Mouse (Mus musculus): ENCODE measurements around the gene Igsf3. TPM values are rescaled to one million over a fixed set of nuclear protein-coding genes. Genes with fewer than 3 reads are reported as not detected.

The Igsf3 gene
- total and polyA plus RNA-seq, 3 experiments: 0.54 to 1.0 (median 0.59) TPM

DNA sequence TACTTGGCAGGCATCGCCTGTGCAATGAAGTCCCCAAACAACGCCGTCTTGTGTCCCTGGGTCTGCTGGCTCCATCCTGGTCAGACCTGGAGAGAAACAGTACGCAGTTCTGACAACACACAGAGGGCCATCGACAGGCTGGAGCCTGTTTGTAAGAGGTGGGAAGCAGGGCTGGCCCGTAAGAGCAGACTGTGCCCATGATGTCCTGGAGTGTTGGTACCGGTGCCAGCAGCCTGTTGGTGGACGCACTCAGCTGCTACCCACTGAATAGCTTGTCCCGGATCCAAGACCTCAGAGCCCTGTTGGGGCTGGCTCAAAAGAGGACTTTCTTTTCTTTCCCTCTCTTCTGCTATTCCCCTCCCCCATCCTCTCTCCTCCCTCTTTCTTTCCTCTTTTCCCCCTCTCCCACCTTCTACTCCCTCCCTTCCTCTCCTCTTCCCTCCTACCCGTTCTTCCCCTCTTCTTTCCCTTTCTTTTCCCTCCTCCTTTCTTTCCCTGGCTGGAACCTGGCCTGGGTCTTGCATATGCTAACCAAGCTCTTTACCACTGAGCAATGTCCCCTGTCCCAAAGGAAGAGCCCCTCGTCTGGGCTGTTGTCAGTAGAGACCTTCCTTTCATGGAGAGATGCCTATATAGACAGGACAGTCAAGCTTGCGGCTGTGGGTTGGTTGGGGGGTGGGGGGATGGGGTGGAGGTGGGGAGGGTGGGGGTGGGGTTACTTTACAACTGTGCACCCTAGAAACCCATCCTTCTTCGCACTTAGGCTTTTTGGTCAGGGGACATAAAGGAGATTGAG is 27.9 kb downstream of the Igsf3 start:
- H3K4me3 ChIP-seq (replicated peaks in 1 of 3; ENCODE audit: low read depth in 2 of 3, low read length in 2 of 3, poor library complexity in 1 of 3): no peak overlapping the region
- H3K27ac ChIP-seq (ENCODE audit: insufficient read depth, low read depth): no peak overlapping the region
- no peaks in the 10 kb centered on the region for H3K36me3 ChIP-seq (replicated peaks in 1 of 2; ENCODE audit: control insufficient read depth in 1 of 2, insufficient read depth in 1 of 2, low read length in 1 of 2)
- in situ Hi-C loops (cut with MboI; ENCODE audit: low pct_ligation_motif_present, low pct_unique_long_range_greater_than_20kb, low sequenced_read_pairs) (no loop called here), dilution Hi-C loops (cut with MboI; ENCODE audit: extremely low pct_ligation_motif_present, extremely low pct_unique_long_range_greater_than_20kb, low sequenced_read_pairs) (no loop called here)
- no peak overlapping the region for H3K4me2 ChIP-seq (ENCODE audit: insufficient read depth, low read depth, poor library complexity, severe bottlenecking)
- H3K9me3 ChIP-seq (replicated peaks; ENCODE audit: low read length): no peaks in the 10 kb centered on the region
- DNase-seq (ENCODE audit: extremely low read depth): no peak
- H3K79me2 ChIP-seq (replicated peaks; ENCODE audit: control insufficient read depth, extremely low read depth, insufficient read depth, poor library complexity, severe bottlenecking): no peaks in the 10 kb centered on the region
- H3K4me1 ChIP-seq (ENCODE audit: control insufficient read depth in 1 of 2, insufficient read depth in 2 of 2): peaks cover 3 to 6% of the 10 kb centered on the region in 2 experiments; a peak in 2 of 4 replicates
- TF ChIP-seq CHD1 (IDR thresholded peaks at IDR 0.05; ENCODE audit: low read depth, low read length) (no peak), MAX (IDR thresholded peaks at IDR 0.05; ENCODE audit: low read length) (no peak), BHLHE40 (IDR thresholded peaks at IDR 0.05; ENCODE audit: low read depth, low read length) (no peak)
- H3K27me3 ChIP-seq (replicated peaks): no peaks in the 10 kb centered on the region
- no peak overlapping the region for H3K9ac ChIP-seq (ENCODE audit: insufficient read depth, low read depth)

DNA sequence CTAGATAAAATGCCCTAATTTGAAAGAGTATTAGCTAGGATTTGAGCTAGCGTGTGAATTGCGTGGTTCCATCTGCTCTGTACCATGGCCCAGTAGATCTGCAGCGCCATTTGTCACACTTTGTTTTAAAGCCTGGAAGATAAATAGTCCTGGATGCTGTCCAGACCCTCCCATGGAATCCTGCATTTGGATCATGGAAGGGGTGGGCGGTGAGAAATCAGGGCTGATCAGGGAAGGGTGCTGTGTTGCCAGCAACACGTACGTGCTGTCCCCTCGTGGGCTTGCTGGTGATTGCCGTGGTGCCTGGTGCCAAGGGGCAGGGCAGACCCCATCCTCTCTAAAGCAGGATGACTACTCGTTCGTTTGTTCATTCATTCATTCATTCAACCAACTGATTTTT is 28.6 kb downstream of the Igsf3 start:
- Histone ChIP-seq H3K79me2 (replicated peaks; ENCODE audit: control insufficient read depth, extremely low read depth, insufficient read depth, poor library complexity, severe bottlenecking) (no peaks in the 10 kb centered on the region), H3K4me2 (ENCODE audit: insufficient read depth, low read depth, poor library complexity, severe bottlenecking) (no peak overlapping the region), H3K9me3 (replicated peaks; ENCODE audit: low read length) (no peaks in the 10 kb centered on the region), H3K4me1 (ENCODE audit: control insufficient read depth in 1 of 2, insufficient read depth in 2 of 2) (peaks cover 3 to 6% of the 10 kb centered on the region in 2 experiments; a peak in 2 of 4 replicates), H3K9ac (ENCODE audit: insufficient read depth, low read depth) (no peak overlapping the region), H3K27ac (ENCODE audit: insufficient read depth, low read depth) (no peak overlapping the region), H3K27me3 (replicated peaks) (no peaks in the 10 kb centered on the region), H3K4me3 (replicated peaks in 1 of 3; ENCODE audit: low read depth in 2 of 3, low read length in 2 of 3, poor library complexity in 1 of 3) (no peak overlapping the region), H3K36me3 (replicated peaks in 1 of 2; ENCODE audit: control insufficient read depth in 1 of 2, insufficient read depth in 1 of 2, low read length in 1 of 2) (no peaks in the 10 kb centered on the region)
- in situ Hi-C loops (cut with MboI; ENCODE audit: low pct_ligation_motif_present, low pct_unique_long_range_greater_than_20kb, low sequenced_read_pairs) (no loop called here), dilution Hi-C loops (cut with MboI; ENCODE audit: extremely low pct_ligation_motif_present, extremely low pct_unique_long_range_greater_than_20kb, low sequenced_read_pairs) (no loop called here)
- DNase-seq (ENCODE audit: extremely low read depth): no peak
- TF ChIP-seq TBP (conservative IDR thresholded peaks at IDR 0.05; ENCODE audit: low read depth, low read length): no peak
- no peak for TF ChIP-seq CHD1 (IDR thresholded peaks at IDR 0.05; ENCODE audit: low read depth, low read length)
- TF ChIP-seq USF2 (conservative IDR thresholded peaks at IDR 0.05; ENCODE audit: low read depth, low read length): no peak
- TF ChIP-seq NRF1 (IDR thresholded peaks at IDR 0.05; ENCODE audit: low read depth, low read length): no peak
- no peak for TF ChIP-seq NELFE (IDR thresholded peaks at IDR 0.05; ENCODE audit: low read depth, low read length)
- TF ChIP-seq MAZ (IDR thresholded peaks at IDR 0.05; ENCODE audit: low read depth, low read length): no peak
- no peak for TF ChIP-seq MXI1 (IDR thresholded peaks at IDR 0.05; ENCODE audit: low read depth, low read length)
- TF ChIP-seq CHD2 (IDR thresholded peaks at IDR 0.05; ENCODE audit: low read length): no peak
- no peak for TF ChIP-seq E2F4 (IDR thresholded peaks at IDR 0.05; ENCODE audit: insufficient replicate concordance, low read depth, low read length)
- no peak for TF ChIP-seq ZC3H11A (IDR thresholded peaks at IDR 0.05; ENCODE audit: low read depth, low read length)

DNA sequence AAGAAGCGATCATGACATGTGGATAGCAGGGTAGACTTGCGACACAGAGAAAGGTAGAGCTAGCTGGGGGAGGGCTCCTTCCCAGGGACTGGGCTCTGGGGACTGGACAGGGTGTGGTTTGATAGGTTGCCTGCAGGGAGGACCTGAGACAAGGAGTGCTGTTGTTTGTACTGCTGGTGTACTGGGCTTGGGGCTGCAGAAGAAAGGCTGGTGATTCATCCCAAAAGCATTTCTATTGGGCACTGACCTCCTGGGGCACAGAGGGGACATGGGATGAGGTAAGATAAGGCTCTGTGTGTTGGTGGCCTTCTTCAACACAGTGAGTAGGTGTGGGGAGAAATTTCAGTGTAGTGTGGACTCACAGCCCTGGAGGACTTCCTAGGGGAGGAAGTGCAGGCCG is 29.2 kb downstream of the Igsf3 start:
- Histone ChIP-seq H3K27me3 (replicated peaks) (no peaks in the 10 kb centered on the region), H3K4me3 (replicated peaks in 1 of 3; ENCODE audit: low read depth in 2 of 3, low read length in 2 of 3, poor library complexity in 1 of 3) (no peak overlapping the region), H3K9me3 (replicated peaks; ENCODE audit: low read length) (no peaks in the 10 kb centered on the region), H3K79me2 (replicated peaks; ENCODE audit: control insufficient read depth, extremely low read depth, insufficient read depth, poor library complexity, severe bottlenecking) (no peaks in the 10 kb centered on the region), H3K27ac (ENCODE audit: insufficient read depth, low read depth) (no peak overlapping the region), H3K9ac (ENCODE audit: insufficient read depth, low read depth) (no peak overlapping the region), H3K36me3 (replicated peaks in 1 of 2; ENCODE audit: control insufficient read depth in 1 of 2, insufficient read depth in 1 of 2, low read length in 1 of 2) (no peaks in the 10 kb centered on the region), H3K4me1 (ENCODE audit: control insufficient read depth in 1 of 2, insufficient read depth in 2 of 2) (peaks cover 3 to 6% of the 10 kb centered on the region in 2 experiments; a peak in 2 of 4 replicates), H3K4me2 (ENCODE audit: insufficient read depth, low read depth, poor library complexity, severe bottlenecking) (no peak overlapping the region)
- dilution Hi-C loops (cut with MboI; ENCODE audit: extremely low pct_ligation_motif_present, extremely low pct_unique_long_range_greater_than_20kb, low sequenced_read_pairs) (no loop called here), in situ Hi-C loops (cut with MboI; ENCODE audit: low pct_ligation_motif_present, low pct_unique_long_range_greater_than_20kb, low sequenced_read_pairs) (no loop called here)
- DNase-seq (ENCODE audit: extremely low read depth): no peak
- no peak for TF ChIP-seq ETS1 (conservative IDR thresholded peaks at IDR 0.05; ENCODE audit: low read depth, low read length)
